Mouse (Mus musculus): ENCODE measurements at regions not wholly inside any gene's neighbourhood (a gene's known extent, or its start where the extent isn't known, plus 50 kb on each side); places are given as distances from the start of the nearest gene placed in this dataset.

- DNase-seq, result no peak
Measured at GRCm38 (mm10) chr12:10275226-10275625, 94.5 kb upstream of the Nt5c1b start.

GRCm38 (mm10) chr12:10292646-10293045, 77.1 kb upstream of the Nt5c1b start:
- DNase-seq, result no peak

- DNase-seq, result no peak
Measured at GRCm38 (mm10) chr12:10305970-10306369, 63.8 kb upstream of the Nt5c1b start.

Data from thymus, postnatal 4 days (tissue).